Mouse (Mus musculus): ENCODE measurements around the gene Fau. TPM values are rescaled to one million over a fixed set of nuclear protein-coding genes. Genes with fewer than 3 reads are reported as not detected.

The Fau gene
- polyA plus RNA-seq, 1 experiment from 2014 or later: 882 TPM

GRCm38 (mm10) chr19:6104476-6104875, 46.8 kb downstream of the Fau start:
- Histone ChIP-seq H3K27ac (ENCODE audit: low read length) (peak overlapping the region; percentile 75), H3K36me3 (ENCODE audit: control insufficient read depth, insufficient read depth, low read length) (no peaks in the 10 kb centered on the region), H3K4me2 (ENCODE audit: low read depth, low read length) (no peak overlapping the region), H3K4me1 (ENCODE audit: control insufficient read depth, insufficient read depth, low read length) (peaks cover 14% of the 10 kb centered on the region), H3K9me3 (ENCODE audit: control insufficient read depth, low read length) (no peaks in the 10 kb centered on the region), H3K4me3 (ENCODE audit: low read length) (no peak overlapping the region), H3K9ac (ENCODE audit: low read depth, low read length) (no peak overlapping the region), H3K27me3 (replicated peaks; ENCODE audit: control insufficient read depth, insufficient read depth, low read length) (no peaks in the 10 kb centered on the region)
- ATAC-seq: peak; percentile 80
- 50% methylated on average over 4 of the region's 4 CpGs for WGBS

- WGBS: 68% methylated on average over 7 of the region's 7 CpGs
- H3K4me3 ChIP-seq (ENCODE audit: low read length): peak within 1 kb of the TSS; percentile 44
- H3K27ac ChIP-seq (ENCODE audit: low read length): peak within 1 kb of the TSS; percentile 78
- no peaks in the 10 kb centered on the region for H3K9me3 ChIP-seq (ENCODE audit: control insufficient read depth, low read length)
- H3K4me2 ChIP-seq (ENCODE audit: low read depth, low read length): peak within 1 kb of the TSS; percentile 19
- ATAC-seq: peak; percentile 63
- no peaks in the 10 kb centered on the region for H3K36me3 ChIP-seq (ENCODE audit: control insufficient read depth, insufficient read depth, low read length)
- H3K4me1 ChIP-seq (ENCODE audit: control insufficient read depth, insufficient read depth, low read length): peaks cover 14% of the 10 kb centered on the region
- no peaks in the 10 kb centered on the region for H3K27me3 ChIP-seq (replicated peaks; ENCODE audit: control insufficient read depth, insufficient read depth, low read length)
- peak within 1 kb of the TSS; percentile 60 for H3K9ac ChIP-seq (ENCODE audit: low read depth, low read length)
These were observed 47.9 kb downstream of the Fau start, which contains the start of gene Naaladl1 for GRCm38 (mm10) chr19:6105586-6105985. Gene Naaladl1, plus strand, starts transcription at chr19:6105782.

Small RNA genes within 50 kb of the gene (microRNA-seq; reads per million reads assigned to microRNA genes)
- 0.68 reads per million for gene Mir6988

Other genes with a start within 250 kb of the Fau start
- gene Frmd8, start 182.6 kb upstream of the Fau start, polyA plus RNA-seq (2015; fragmentation: Nextera tagmentation; extraction: Ambion mirVana): 31.1 and 31.7 TPM in 2 replicates
- gene Slc25a45, start 180.0 kb upstream of the Fau start, polyA plus RNA-seq (2015; fragmentation: Nextera tagmentation; extraction: Ambion mirVana): 3.4 and 4.1 TPM in 2 replicates
- gene Tigd3, start 163.7 kb upstream of the Fau start, polyA plus RNA-seq (2015; fragmentation: Nextera tagmentation; extraction: Ambion mirVana): 1.5 and 1.7 TPM in 2 replicates
- 109 and 119 TPM in 2 replicates for gene Dpf2, start 144.8 kb upstream of the Fau start, polyA plus RNA-seq (2015; fragmentation: Nextera tagmentation; extraction: Ambion mirVana)
- gene Cdc42ep2, start 133.0 kb upstream of the Fau start, polyA plus RNA-seq (2015; fragmentation: Nextera tagmentation; extraction: Ambion mirVana): 14.7 and 15.1 TPM in 2 replicates
- gene Pola2, start 93.6 kb upstream of the Fau start, polyA plus RNA-seq (2015; fragmentation: Nextera tagmentation; extraction: Ambion mirVana): 58.4 and 61.7 TPM in 2 replicates
- gene Slc22a20, start 71.7 kb upstream of the Fau start, polyA plus RNA-seq (2015; fragmentation: Nextera tagmentation; extraction: Ambion mirVana): not detected in 2 replicates
- 11.8 and 12.4 TPM in 2 replicates for gene Capn1, start 41.9 kb upstream of the Fau start, polyA plus RNA-seq (2015; fragmentation: Nextera tagmentation; extraction: Ambion mirVana)
- 29.1 and 36.4 TPM in 2 replicates for gene Syvn1, start 11.3 kb upstream of the Fau start, polyA plus RNA-seq (2015; fragmentation: Nextera tagmentation; extraction: Ambion mirVana)
- 71.4 and 79.5 TPM in 2 replicates for gene Mrpl49, start 59 bp upstream of the Fau start, polyA plus RNA-seq (2015; fragmentation: Nextera tagmentation; extraction: Ambion mirVana)
- 27.6 and 29.9 TPM in 2 replicates for gene Znhit2, start 3.3 kb downstream of the Fau start, polyA plus RNA-seq (2015; fragmentation: Nextera tagmentation; extraction: Ambion mirVana)
- gene Tm7sf2, start 10.5 kb downstream of the Fau start, polyA plus RNA-seq (2015; fragmentation: Nextera tagmentation; extraction: Ambion mirVana): 37.3 and 39.0 TPM in 2 replicates
- 66.7 and 68.2 TPM in 2 replicates for gene Vps51, start 19.4 kb downstream of the Fau start, polyA plus RNA-seq (2015; fragmentation: Nextera tagmentation; extraction: Ambion mirVana)
- not detected in 2 replicates for gene Tmem262, start 22.2 kb downstream of the Fau start, polyA plus RNA-seq (2015; fragmentation: Nextera tagmentation; extraction: Ambion mirVana)
- gene Gm28374, start 24.4 kb downstream of the Fau start, polyA plus RNA-seq (2015; fragmentation: Nextera tagmentation; extraction: Ambion mirVana): 1.2 and 1.7 TPM in 2 replicates
- 66.1 and 68.0 TPM in 2 replicates for gene Zfpl1, start 27.1 kb downstream of the Fau start, polyA plus RNA-seq (2015; fragmentation: Nextera tagmentation; extraction: Ambion mirVana)
- gene Cdca5, start 27.1 kb downstream of the Fau start, polyA plus RNA-seq (2015; fragmentation: Nextera tagmentation; extraction: Ambion mirVana): 27.7 and 31.4 TPM in 2 replicates
- 0.28 and 0.29 TPM in 2 replicates for gene AC131692.1, start 36.6 kb downstream of the Fau start, polyA plus RNA-seq (2015; fragmentation: Nextera tagmentation; extraction: Ambion mirVana)
- gene Naaladl1, start 47.9 kb downstream of the Fau start, polyA plus RNA-seq (2015; fragmentation: Nextera tagmentation; extraction: Ambion mirVana): 71.9 and 102 TPM in 2 replicates
- gene Sac3d1, start 60.8 kb downstream of the Fau start, polyA plus RNA-seq (2015; fragmentation: Nextera tagmentation; extraction: Ambion mirVana): 33.4 and 35.7 TPM in 2 replicates
- 36.8 and 37.0 TPM in 2 replicates for gene Snx15, start 70.5 kb downstream of the Fau start, polyA plus RNA-seq (2015; fragmentation: Nextera tagmentation; extraction: Ambion mirVana)
- gene Batf2, start 83.1 kb downstream of the Fau start, polyA plus RNA-seq (2015; fragmentation: Nextera tagmentation; extraction: Ambion mirVana): 1.1 and 1.8 TPM in 2 replicates
- 102 and 103 TPM in 2 replicates for gene Arl2, start 83.7 kb downstream of the Fau start, polyA plus RNA-seq (2015; fragmentation: Nextera tagmentation; extraction: Ambion mirVana)
- not detected in 2 replicates for gene Majin, start 126.5 kb downstream of the Fau start, polyA plus RNA-seq (2015; fragmentation: Nextera tagmentation; extraction: Ambion mirVana)
- 0.23 and 0.65 TPM in 2 replicates for gene Gpha2, start 168.5 kb downstream of the Fau start, polyA plus RNA-seq (2015; fragmentation: Nextera tagmentation; extraction: Ambion mirVana)
- gene Ppp2r5b, start 178.0 kb downstream of the Fau start, polyA plus RNA-seq (2015; fragmentation: Nextera tagmentation; extraction: Ambion mirVana): 21.0 and 23.5 TPM in 2 replicates
- 7.4 and 8.4 TPM in 2 replicates for gene Atg2a, start 183.8 kb downstream of the Fau start, polyA plus RNA-seq (2015; fragmentation: Nextera tagmentation; extraction: Ambion mirVana)
- 135 and 158 TPM in 2 replicates for gene Ehd1, start 218.9 kb downstream of the Fau start, polyA plus RNA-seq (2015; fragmentation: Nextera tagmentation; extraction: Ambion mirVana)
- gene Cdc42bpg, start 248.6 kb downstream of the Fau start, polyA plus RNA-seq (2015; fragmentation: Nextera tagmentation; extraction: Ambion mirVana): 1.2 and 1.5 TPM in 2 replicates

Data from intestine, embryonic 16.5 days (tissue).